Comparison of ENCODE assay signal across 15 mouse cellular contexts in genomic region chr11:7145221-7145620, GRCm38 (mm10). TPM values are rescaled to one million over a fixed set of nuclear protein-coding genes. Genes with fewer than 3 reads are reported as not detected.
DNase-seq lines count a peak whose midpoint lies in the region; ATAC-seq and TF ChIP-seq lines count a peak whose summit lies in the region.
"Had no signal": no experiment of that assay in that cellular context is flagged by ENCODE, and none has a peak within 500 bp of the region (broad histone marks: within the 10 kb centered on the region; RNA-seq: fewer than 3 reads in every experiment).

No protein-coding gene starts in this region.

- ATAC-seq in hematopoietic stem cell, adult 5-6 weeks (replicated peaks in 1 of 2; ENCODE audit: insufficient read depth in 1 of 2, low FRiP score in 2 of 2, low TSS enrichment in 1 of 2, low read depth in 1 of 2, poor library complexity in 2 of 2, severe bottlenecking in 2 of 2) = peak; percentile 37 to 60; a peak in 3 of 4 replicates
- no peak for ATAC-seq in midbrain, embryonic 15.5 days (replicated peaks)

- no peaks in the 10 kb centered on the region for H3K9me3 ChIP-seq in midbrain, embryonic 15.5 days
- H3K9me3 ChIP-seq: hindbrain, embryonic 12.5 days; neural tube, embryonic 12.5 days had no signal

- 21% methylated on average over 4 of the region's 4 CpGs for WGBS in liver, adult 2 months
- WGBS in thymus, adult 2 months = 4% methylated on average over 4 of the region's 4 CpGs
- WGBS in midbrain, embryonic 15.5 days = 83% methylated on average over 4 of the region's 4 CpGs
- 62% methylated on average over 4 of the region's 4 CpGs for WGBS in kidney, adult 2 months

- peak; percentile 22 for DNase-seq in liver, adult 2 months (ENCODE audit: extremely low read depth, low read depth, low spot score)
- no peak for DNase-seq in liver
- peak; percentile 65 to 75 for DNase-seq in CD8-positive naive resting alpha-beta T cell, adult 2 months (ENCODE audit: low read depth in 2 of 2, low spot score in 2 of 2)
- DNase-seq in thymus, adult 2 months = peak; percentile 72
- DNase-seq in cerebellum, adult 11 months = no peak
- DNase-seq in kidney, adult 2 months = no peak
- DNase-seq: kidney, postnatal 25 days had no signal

- H3K79me2 ChIP-seq in liver, adult 2 months (ENCODE audit: control insufficient read depth, insufficient read depth, low read length) = no peaks in the 10 kb centered on the region

- no peak overlapping the region for H3K4me3 ChIP-seq in liver, adult 2 months (ENCODE audit: insufficient read depth, low read depth, low read length)
- no peak overlapping the region for H3K4me3 ChIP-seq in thymus, adult 2 months (ENCODE audit: control insufficient read depth, insufficient read depth, low read length)
- no peak overlapping the region for H3K4me3 ChIP-seq in midbrain, embryonic 15.5 days
- H3K4me3 ChIP-seq in kidney, adult 2 months (ENCODE audit: insufficient read depth, low read depth, low read length) = no peak overlapping the region
- H3K4me3 ChIP-seq: hindbrain, embryonic 12.5 days; megakaryocyte, embryonic 14.5 days; neural tube, embryonic 12.5 days had no signal

- no peaks in the 10 kb centered on the region for H3K27me3 ChIP-seq in liver, adult 2 months (ENCODE audit: control insufficient read depth, insufficient read depth, low read length)
- no peaks in the 10 kb centered on the region for H3K27me3 ChIP-seq in thymus, adult 2 months (ENCODE audit: control insufficient read depth, insufficient read depth, low read length)
- H3K27me3 ChIP-seq in midbrain, embryonic 15.5 days (replicated peaks) = no peaks in the 10 kb centered on the region
- no peaks in the 10 kb centered on the region for H3K27me3 ChIP-seq in kidney, adult 2 months (replicated peaks; ENCODE audit: control insufficient read depth, insufficient read depth, low read length)
- H3K27me3 ChIP-seq: hindbrain, embryonic 12.5 days; megakaryocyte, embryonic 14.5 days; neural tube, embryonic 12.5 days had no signal

- no peak overlapping the region for H3K9ac ChIP-seq in liver, adult 2 months (ENCODE audit: low read depth, low read length)
- no peak overlapping the region for H3K9ac ChIP-seq in midbrain, embryonic 15.5 days
- H3K9ac ChIP-seq: hindbrain, embryonic 12.5 days; neural tube, embryonic 12.5 days had no signal

- no peak overlapping the region for H3K4me2 ChIP-seq in midbrain, embryonic 15.5 days
- H3K4me2 ChIP-seq: hindbrain, embryonic 12.5 days; neural tube, embryonic 12.5 days had no signal

- peaks cover 12% of the 10 kb centered on the region; the same call in 1 of the 2 replicates for H3K4me1 ChIP-seq in liver, adult 2 months (ENCODE audit: control insufficient read depth, insufficient read depth, low read length)
- peaks cover 36% of the 10 kb centered on the region for H3K4me1 ChIP-seq in thymus, adult 2 months (replicated peaks; ENCODE audit: control insufficient read depth, insufficient read depth, low read length)
- no peaks in the 10 kb centered on the region for H3K4me1 ChIP-seq in midbrain, embryonic 15.5 days
- no peaks in the 10 kb centered on the region for H3K4me1 ChIP-seq in kidney, adult 2 months (ENCODE audit: control insufficient read depth, insufficient read depth, low read length)
- H3K4me1 ChIP-seq: megakaryocyte, embryonic 14.5 days; neural tube, embryonic 12.5 days had no signal

- no peak for TF ChIP-seq POLR2A in liver, adult 2 months (IDR thresholded peaks at IDR 0.05; ENCODE audit: extremely low read depth, insufficient read depth, low read length)
- no peak for TF ChIP-seq POLR2A in thymus, adult 2 months (IDR thresholded peaks at IDR 0.05; ENCODE audit: control insufficient read depth, extremely low read depth, insufficient read depth, low read length, poor library complexity)
- TF ChIP-seq POLR2A in kidney, adult 2 months (IDR thresholded peaks at IDR 0.05; ENCODE audit: low read depth, low read length) = no peak

- H3K27ac ChIP-seq in liver, adult 2 months (replicated peaks; ENCODE audit: insufficient read depth, low read depth, low read length) = no peak overlapping the region
- peak overlapping the region; percentile 73 for H3K27ac ChIP-seq in thymus, adult 2 months (ENCODE audit: control insufficient read depth, insufficient read depth, low read length)
- H3K27ac ChIP-seq in midbrain, embryonic 15.5 days = no peak overlapping the region
- H3K27ac ChIP-seq in kidney, adult 2 months (ENCODE audit: insufficient read depth, low read depth, low read length) = no peak overlapping the region
- H3K27ac ChIP-seq: hindbrain, embryonic 12.5 days; neural tube, embryonic 12.5 days had no signal

- TF ChIP-seq CTCF in liver, adult 2 months (IDR thresholded peaks at IDR 0.05; ENCODE audit: low read depth, low read length) = no peak
- no peak for TF ChIP-seq CTCF in thymus, adult 2 months (IDR thresholded peaks at IDR 0.05; ENCODE audit: borderline replicate concordance, control insufficient read depth, extremely low read depth, insufficient read depth, low read length, poor library complexity)
- no peak for TF ChIP-seq CTCF in kidney, adult 2 months (conservative IDR thresholded peaks at IDR 0.05; ENCODE audit: insufficient read depth, insufficient read length, low read depth, low read length)

- no peaks in the 10 kb centered on the region for H3K36me3 ChIP-seq in liver, adult 2 months (ENCODE audit: control insufficient read depth, insufficient read depth, low read length)
- no peaks in the 10 kb centered on the region for H3K36me3 ChIP-seq in thymus, adult 2 months (ENCODE audit: control insufficient read depth, insufficient read depth, low read length)
- H3K36me3 ChIP-seq in midbrain, embryonic 15.5 days (replicated peaks) = no peaks in the 10 kb centered on the region
- no peaks in the 10 kb centered on the region for H3K36me3 ChIP-seq in kidney, adult 2 months (ENCODE audit: control insufficient read depth, insufficient read depth, low read length)
- H3K36me3 ChIP-seq: neural tube, embryonic 12.5 days had no signal

RNA-seq across cellular contexts. Expression of gene Gm11985, which starts 43.1 kb away (rescaled TPM):
- not detected in 2 replicates for total RNA-seq in liver, adult 2 months (2014; rRNA removed)
- not detected in 2 replicates for polyA plus RNA-seq in liver, adult 2 months (2012; rRNA removed)
- not detected in 2 replicates for total RNA-seq in hematopoietic stem cell, adult 5-6 weeks (2017)
- polyA plus RNA-seq in thymus, adult 2 months (2012; rRNA removed) = not detected in 2 replicates
- not detected in 2 replicates for polyA plus RNA-seq in midbrain, embryonic 15.5 days (2015; fragmentation: Nextera tagmentation; extraction: Ambion mirVana)
- polyA plus RNA-seq in kidney, adult 2 months (2012; rRNA removed) = not detected in 2 replicates
- total RNA-seq: left cerebral cortex, postnatal 25 days had no signal
- polyA plus RNA-seq: cortical plate, adult 2 months; gonadal fat pad, adult 2 months; hindbrain, embryonic 12.5 days; neural tube, embryonic 12.5 days had no signal

RNA-seq across cellular contexts. Expression of gene Igfbp1, which starts 52.4 kb away (rescaled TPM):
- 89.1 and 176 TPM in 2 replicates for total RNA-seq in liver, adult 2 months (2014; rRNA removed)
- 17.1 and 50.9 TPM in 2 replicates for polyA plus RNA-seq in liver, adult 2 months (2012; rRNA removed)
- total RNA-seq in hematopoietic stem cell, adult 5-6 weeks (2017) = not detected in 2 replicates
- 0.30 and 0.37 TPM in 2 replicates for polyA plus RNA-seq in thymus, adult 2 months (2012; rRNA removed)
- 0.37 TPM in 1 of 2 replicates, not detected in the other for polyA plus RNA-seq in midbrain, embryonic 15.5 days (2015; fragmentation: Nextera tagmentation; extraction: Ambion mirVana)
- 28.0 and 37.5 TPM in 2 replicates for polyA plus RNA-seq in kidney, adult 2 months (2012; rRNA removed)
- total RNA-seq: left cerebral cortex, postnatal 25 days had no signal

Comparison
In these comparisons a context has a peak if more than half of its experiments do, and no peak if none do; other contexts are left out.
1. DNase-seq: peak in liver, adult 2 months (single experiment), CD8-positive naive resting alpha-beta T cell, adult 2 months (2 of 2) and thymus, adult 2 months (single experiment); none in liver (single experiment), cerebellum, adult 11 months (single experiment) and kidney, adult 2 months (single experiment).
2. RNA of gene Igfbp1, which starts 52.4 kb away (polyA plus RNA-seq): 28.0 to 37.5 TPM in kidney, adult 2 months and 17.1 to 50.9 TPM in liver, adult 2 months; 0.30 to 0.37 TPM in thymus, adult 2 months and 0.37 TPM in midbrain, embryonic 15.5 days; every median in the first group is over 10 times any median in the second.